In genomic region chr11:116813610-116814009, GRCm38 (mm10) we compare ENCODE assay signal across 10 mouse cellular contexts. TPM values are rescaled to one million over a fixed set of nuclear protein-coding genes. Genes with fewer than 3 reads are reported as not detected.
DNase-seq lines count a peak whose midpoint lies in the region; ATAC-seq and TF ChIP-seq lines count a peak whose summit lies in the region.
"Had no signal": no experiment of that assay in that cellular context is flagged by ENCODE, and none has a peak within 500 bp of the region (broad histone marks: within the 10 kb centered on the region; RNA-seq: fewer than 3 reads in every experiment).

No protein-coding gene starts in this region.

- no peaks in the 10 kb centered on the region for H3K9me3 ChIP-seq in kidney, postnatal 0 days (replicated peaks; ENCODE audit: low read length)
- no peaks in the 10 kb centered on the region for H3K9me3 ChIP-seq in hindbrain, embryonic 16.5 days (ENCODE audit: control insufficient read depth, low read length)
- H3K9me3 ChIP-seq in midbrain, postnatal 0 days (ENCODE audit: low read length): no peaks in the 10 kb centered on the region

- peaks cover 47% of the 10 kb centered on the region for H3K4me1 ChIP-seq in kidney, postnatal 0 days (replicated peaks; ENCODE audit: insufficient read depth, low read length)
- peaks cover 27% of the 10 kb centered on the region for H3K4me1 ChIP-seq in embryonic fibroblast, embryonic 13.5 days (ENCODE audit: control insufficient read depth, insufficient read depth, low read length)
- H3K4me1 ChIP-seq in hindbrain, embryonic 16.5 days (ENCODE audit: control insufficient read depth, insufficient read depth, low read depth, low read length): peaks cover 57% of the 10 kb centered on the region
- H3K4me1 ChIP-seq in midbrain, postnatal 0 days (ENCODE audit: insufficient read depth, low read length): peaks cover 22% of the 10 kb centered on the region

- H3K27me3 ChIP-seq in kidney, postnatal 0 days (ENCODE audit: insufficient read depth, low read length): no peaks in the 10 kb centered on the region
- no peaks in the 10 kb centered on the region for H3K27me3 ChIP-seq in hindbrain, embryonic 16.5 days (replicated peaks; ENCODE audit: control insufficient read depth, insufficient read depth, low read length)
- no peaks in the 10 kb centered on the region for H3K27me3 ChIP-seq in midbrain, postnatal 0 days (ENCODE audit: insufficient read depth, low read length)

- ATAC-seq in kidney, postnatal 0 days (replicated peaks; ENCODE audit: low FRiP score, low read depth): no peak
- no peak for ATAC-seq in hindbrain, embryonic 16.5 days
- no peak for ATAC-seq in midbrain, postnatal 0 days (ENCODE audit: low FRiP score)

- H3K4me3 ChIP-seq in kidney, postnatal 0 days (replicated peaks; ENCODE audit: low read depth, low read length): no peak overlapping the region
- H3K4me3 ChIP-seq in embryonic fibroblast, embryonic 13.5 days (ENCODE audit: insufficient read depth, low read length): no peak overlapping the region
- no peak overlapping the region for H3K4me3 ChIP-seq in hindbrain, embryonic 16.5 days (ENCODE audit: low read length)
- H3K4me3 ChIP-seq in midbrain, postnatal 0 days (ENCODE audit: low read depth, low read length): no peak overlapping the region

- no peak for TF ChIP-seq POLR2A in embryonic fibroblast, embryonic 13.5 days (IDR thresholded peaks at IDR 0.05; ENCODE audit: low read depth, low read length)

- H3K9ac ChIP-seq in kidney, postnatal 0 days (ENCODE audit: low read depth, low read length): no peak overlapping the region
- 0 out of 2 replicates have a peak overlapping the region, but pooled peaks have one; percentile 3 for H3K9ac ChIP-seq in hindbrain, embryonic 16.5 days (ENCODE audit: low read depth, low read length)
- no peak overlapping the region for H3K9ac ChIP-seq in midbrain, postnatal 0 days (replicated peaks; ENCODE audit: low read length, poor library complexity, severe bottlenecking)
- H3K9ac ChIP-seq: liver, embryonic 14.5 days had no signal

- TF ChIP-seq CTCF in kidney, postnatal 0 days (IDR thresholded peaks at IDR 0.05; ENCODE audit: low read depth): no peak
- TF ChIP-seq CTCF in embryonic fibroblast, embryonic 13.5 days (IDR thresholded peaks at IDR 0.05; ENCODE audit: borderline replicate concordance, insufficient read depth, low read length): no peak
- TF ChIP-seq CTCF in midbrain, postnatal 0 days (IDR thresholded peaks at IDR 0.05): no peak

- peak overlapping the region; percentile 81 for H3K27ac ChIP-seq in kidney, postnatal 0 days
- H3K27ac ChIP-seq in embryonic fibroblast, embryonic 13.5 days (ENCODE audit: insufficient read depth, low read length): peak overlapping the region; percentile 96
- H3K27ac ChIP-seq in hindbrain, embryonic 16.5 days (ENCODE audit: low read depth, low read length): peak overlapping the region; percentile 88
- peak overlapping the region; percentile 77; the same call in 1 of the 2 replicates for H3K27ac ChIP-seq in midbrain, postnatal 0 days (ENCODE audit: low read depth, low read length)
- H3K27ac ChIP-seq: liver, embryonic 14.5 days had no signal

- 0 out of 2 replicates have a peak, but pooled peaks cover 2% of the 10 kb centered on the region for H3K36me3 ChIP-seq in kidney, postnatal 0 days (ENCODE audit: insufficient read depth, low read length)
- H3K36me3 ChIP-seq in hindbrain, embryonic 16.5 days (ENCODE audit: control insufficient read depth, insufficient read depth, low read length): no peaks in the 10 kb centered on the region
- H3K36me3 ChIP-seq in midbrain, postnatal 0 days (ENCODE audit: insufficient read depth, low read length): no peaks in the 10 kb centered on the region

- WGBS in kidney, postnatal 0 days: 88% methylated on average over 13 of the region's 13 CpGs
- WGBS in hindbrain, embryonic 16.5 days: 59% methylated on average over 13 of the region's 13 CpGs
- 57% methylated on average over 13 of the region's 13 CpGs for WGBS in midbrain, postnatal 0 days

- no peak overlapping the region for H3K4me2 ChIP-seq in kidney, postnatal 0 days (ENCODE audit: low read length)
- no peak overlapping the region for H3K4me2 ChIP-seq in hindbrain, embryonic 16.5 days (ENCODE audit: low read length)
- no peak overlapping the region for H3K4me2 ChIP-seq in midbrain, postnatal 0 days (ENCODE audit: low read depth, low read length, poor library complexity, severe bottlenecking)

- DNase-seq in kidney, postnatal 0 days (ENCODE audit: low spot score): no peak
- DNase-seq in kidney, adult 8-10 months: no peak
- no peak for DNase-seq in midbrain, postnatal 0 days (ENCODE audit: low spot score)
- no peak for DNase-seq in left cerebral cortex, adult 18-20 months (ENCODE audit: low spot score in 2 of 2)
- no peak for DNase-seq in retina, embryonic 14.5 days (ENCODE audit: low spot score)
- no peak for DNase-seq in cerebellum, adult 8-10 months

RNA-seq across cellular contexts. Expression of gene Mxra7, which starts 14.2 kb away (rescaled TPM):
- polyA plus RNA-seq in kidney, postnatal 0 days (2015; fragmentation: Nextera tagmentation; extraction: Ambion mirVana): 17.6 and 18.3 TPM in 2 replicates
- polyA plus RNA-seq in embryonic fibroblast, embryonic 13.5 days (2011; ENCODE audit: insufficient read length, low read depth, missing spikeins): 76.8 and 82.4 TPM in 2 replicates
- polyA plus RNA-seq in hindbrain, embryonic 16.5 days (2015; fragmentation: Nextera tagmentation; extraction: Ambion mirVana): 33.7 and 37.7 TPM in 2 replicates
- 23.3 and 39.1 TPM in 2 replicates for total RNA-seq in midbrain, postnatal 0 days (2014; rRNA removed)
- polyA plus RNA-seq in midbrain, postnatal 0 days (2015; fragmentation: Nextera tagmentation; extraction: Ambion mirVana): 29.3 and 32.1 TPM in 2 replicates
- total RNA-seq in left cerebral cortex, adult 18-20 months (2021): 10 to 100 TPM; 17.5 to 20.2 TPM

RNA-seq across cellular contexts. Expression of gene Mettl23, which starts 29.5 kb away (rescaled TPM):
- 60.2 and 71.5 TPM in 2 replicates for polyA plus RNA-seq in kidney, postnatal 0 days (2015; fragmentation: Nextera tagmentation; extraction: Ambion mirVana)
- polyA plus RNA-seq in embryonic fibroblast, embryonic 13.5 days (2011; ENCODE audit: insufficient read length, low read depth, missing spikeins): 20.4 and 22.4 TPM in 2 replicates
- polyA plus RNA-seq in hindbrain, embryonic 16.5 days (2015; fragmentation: Nextera tagmentation; extraction: Ambion mirVana): 62.6 and 62.8 TPM in 2 replicates
- 28.9 and 32.2 TPM in 2 replicates for total RNA-seq in midbrain, postnatal 0 days (2014; rRNA removed)
- 47.4 and 48.4 TPM in 2 replicates for polyA plus RNA-seq in midbrain, postnatal 0 days (2015; fragmentation: Nextera tagmentation; extraction: Ambion mirVana)
- total RNA-seq in left cerebral cortex, adult 18-20 months (2021): 10 to 100 TPM; 23.8 to 25.8 TPM

RNA-seq across cellular contexts. Expression of gene Jmjd6, which starts 29.6 kb away (rescaled TPM):
- polyA plus RNA-seq in kidney, postnatal 0 days (2015; fragmentation: Nextera tagmentation; extraction: Ambion mirVana): 52.8 and 54.1 TPM in 2 replicates
- 37.1 and 38.7 TPM in 2 replicates for polyA plus RNA-seq in embryonic fibroblast, embryonic 13.5 days (2011; ENCODE audit: insufficient read length, low read depth, missing spikeins)
- polyA plus RNA-seq in hindbrain, embryonic 16.5 days (2015; fragmentation: Nextera tagmentation; extraction: Ambion mirVana): 67.2 and 70.2 TPM in 2 replicates
- 38.1 and 43.6 TPM in 2 replicates for total RNA-seq in midbrain, postnatal 0 days (2014; rRNA removed)
- polyA plus RNA-seq in midbrain, postnatal 0 days (2015; fragmentation: Nextera tagmentation; extraction: Ambion mirVana): 48.8 and 49.8 TPM in 2 replicates
- total RNA-seq in left cerebral cortex, adult 18-20 months (2021): 10 to 100 TPM; 28.3 to 31.3 TPM

RNA-seq across cellular contexts. Expression of gene St6galnac1, which starts 38.3 kb away (rescaled TPM):
- not detected in 2 replicates for polyA plus RNA-seq in kidney, postnatal 0 days (2015; fragmentation: Nextera tagmentation; extraction: Ambion mirVana)
- not detected in 2 replicates for polyA plus RNA-seq in embryonic fibroblast, embryonic 13.5 days (2011; ENCODE audit: insufficient read length, low read depth, missing spikeins)
- polyA plus RNA-seq in hindbrain, embryonic 16.5 days (2015; fragmentation: Nextera tagmentation; extraction: Ambion mirVana): not detected in 2 replicates
- total RNA-seq in midbrain, postnatal 0 days (2014; rRNA removed): not detected in 2 replicates
- not detected in 2 replicates for polyA plus RNA-seq in midbrain, postnatal 0 days (2015; fragmentation: Nextera tagmentation; extraction: Ambion mirVana)
- total RNA-seq in left cerebral cortex, adult 18-20 months (2021): not detected
- total RNA-seq: gastrocnemius, postnatal 36 days had no signal
- polyA plus RNA-seq: liver, embryonic 14.5 days had no signal

RNA-seq across cellular contexts. Expression of gene Mfsd11, which starts 38.6 kb away (rescaled TPM):
- 48.4 and 53.6 TPM in 2 replicates for polyA plus RNA-seq in kidney, postnatal 0 days (2015; fragmentation: Nextera tagmentation; extraction: Ambion mirVana)
- polyA plus RNA-seq in embryonic fibroblast, embryonic 13.5 days (2011; ENCODE audit: insufficient read length, low read depth, missing spikeins): 30.7 and 36.6 TPM in 2 replicates
- polyA plus RNA-seq in hindbrain, embryonic 16.5 days (2015; fragmentation: Nextera tagmentation; extraction: Ambion mirVana): 52.1 and 52.7 TPM in 2 replicates
- 36.0 and 57.0 TPM in 2 replicates for total RNA-seq in midbrain, postnatal 0 days (2014; rRNA removed)
- polyA plus RNA-seq in midbrain, postnatal 0 days (2015; fragmentation: Nextera tagmentation; extraction: Ambion mirVana): 54.8 and 64.1 TPM in 2 replicates
- total RNA-seq in left cerebral cortex, adult 18-20 months (2021): 10 to 100 TPM; 40.3 to 44.9 TPM
